Mouse (Mus musculus) urinary bladder, postnatal 36 days (tissue): ENCODE results near the gene Lmf1.

ENCODE experiments used
- DNase-seq, 2 experiments: peaks; one replicate each; pipeline ENCODE4 v3.0.0; 2022; ENCODE audit warnings: low spot score in 2 of 2, mixed read lengths in 1 of 2

The Lmf1 gene

DNA sequence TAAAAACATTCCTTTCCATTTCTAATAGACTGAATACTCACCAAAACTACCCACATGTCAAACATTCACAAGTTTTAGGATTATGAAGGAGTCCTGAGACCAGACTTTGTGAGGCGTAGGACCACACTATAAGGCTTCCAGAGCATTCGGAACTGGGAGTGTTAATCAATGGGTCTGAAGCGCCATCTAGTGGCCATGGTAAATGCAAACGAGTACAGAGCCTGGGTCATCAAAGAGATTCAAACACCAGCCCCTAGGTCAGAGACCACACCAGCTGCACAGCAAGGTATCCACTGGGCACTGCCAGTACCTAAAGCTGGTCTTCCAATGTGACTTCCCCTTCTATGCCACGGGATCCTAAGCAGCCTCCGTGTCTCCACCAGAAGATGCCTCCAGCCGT, 119.6 kb downstream of the Lmf1 start:
- peak; percentile 58 to 61 for DNase-seq

DNA sequence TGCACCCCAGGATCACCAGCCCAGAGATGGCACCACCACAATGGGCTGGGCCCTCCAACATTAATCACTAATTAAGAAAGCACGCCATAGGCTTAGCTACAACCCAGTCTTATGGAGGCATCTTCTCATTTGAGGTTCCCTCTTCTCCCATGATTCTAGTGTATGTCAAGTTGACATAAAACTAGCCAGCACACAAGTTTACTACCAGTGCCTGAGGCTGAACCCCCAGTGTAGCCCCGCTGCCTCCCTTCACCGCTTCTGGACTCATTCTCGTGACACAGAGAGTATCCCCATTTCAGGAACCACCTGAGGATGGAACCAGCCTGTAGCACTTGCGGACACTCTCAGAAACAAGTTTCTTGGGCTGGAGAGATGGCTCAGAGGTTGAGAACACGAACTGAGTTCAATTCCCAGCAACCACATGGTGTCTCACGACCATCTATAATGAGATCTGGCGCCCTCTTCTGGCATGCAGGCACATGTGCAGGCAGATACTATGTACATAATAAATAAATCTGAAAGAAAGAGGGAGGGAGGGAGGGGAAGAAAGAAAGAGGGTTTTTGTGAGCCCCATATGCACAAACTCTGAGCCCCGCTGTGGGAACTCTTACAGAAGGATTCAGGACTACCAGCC, 122.1 kb downstream of the Lmf1 start:
- no peak for DNase-seq

DNA sequence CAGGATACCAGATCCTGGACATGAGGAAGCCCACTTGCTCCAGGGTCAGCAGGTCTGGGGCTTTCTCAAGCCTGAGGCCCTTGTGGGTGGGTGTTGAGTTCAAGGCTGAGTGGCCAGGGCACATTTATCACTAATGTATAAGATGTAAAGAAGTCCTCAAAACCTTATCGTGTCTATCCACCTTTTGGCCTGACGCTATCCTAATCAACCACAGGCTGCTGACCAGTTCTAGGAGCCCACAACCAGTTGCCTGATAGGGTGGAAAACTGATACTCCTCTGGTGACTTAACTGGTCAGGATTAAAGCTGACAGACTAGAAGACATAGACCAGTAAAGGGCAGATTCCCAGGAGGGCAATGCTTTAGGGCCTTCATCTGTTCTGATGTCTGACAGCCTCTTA, 131.1 kb downstream of the Lmf1 start:
- DNase-seq, result no peak

GRCm38 (mm10) chr17:25711136-25711535, 132.3 kb downstream of the Lmf1 start:
- no peak for DNase-seq
